Mouse (Mus musculus): ENCODE measurements around the gene Havcr2.
A peak's percentile ranks its signal among the peaks of the same experiment; 100 is the strongest.
"Not testable (repeated sequence)": the region's sequence is repeated elsewhere in the genome, so short reads cannot be mapped to it uniquely, and the experiment has no call there.

The Havcr2 gene

GRCm38 (mm10) chr11:46454453-46455045 lies at the start of gene Havcr2:
Havcr2 (plus strand) TSS chr11:46454935.
- peak; percentile 2 to 14 for DNase-seq (ENCODE audit: low spot score in 2 of 2)

GRCm38 (mm10) chr11:46404986-46405385 lies 49.7 kb upstream of the Havcr2 start:
- DNase-seq (ENCODE audit: low spot score in 2 of 2) = no peak

- no peak for DNase-seq (ENCODE audit: low spot score in 2 of 2)
Observed at GRCm38 (mm10) chr11:46406721-46407120, 48.0 kb upstream of the Havcr2 start.

- no peak for DNase-seq (ENCODE audit: low spot score in 2 of 2)
Observed at GRCm38 (mm10) chr11:46410018-46410563, 44.6 kb upstream of the Havcr2 start.

- DNase-seq (ENCODE audit: low spot score in 2 of 2) = no peak
Observed at GRCm38 (mm10) chr11:46418438-46418837, 36.3 kb upstream of the Havcr2 start.

- DNase-seq (ENCODE audit: low spot score in 2 of 2) = no peak
Observed at GRCm38 (mm10) chr11:46418860-46419259, 35.9 kb upstream of the Havcr2 start.

- DNase-seq (ENCODE audit: low spot score in 2 of 2) = no peak
Observed at GRCm38 (mm10) chr11:46421086-46421888, 33.4 kb upstream of the Havcr2 start.

- DNase-seq (ENCODE audit: low spot score in 2 of 2) = not testable (repeated sequence)
Observed at GRCm38 (mm10) chr11:46428131-46428530, 26.6 kb upstream of the Havcr2 start.

- no peak for DNase-seq (ENCODE audit: low spot score in 2 of 2)
Observed at GRCm38 (mm10) chr11:46430123-46430522, 24.6 kb upstream of the Havcr2 start.

GRCm38 (mm10) chr11:46431129-46431528 lies 23.6 kb upstream of the Havcr2 start:
- peak; percentile 18 to 51 for DNase-seq (ENCODE audit: low spot score in 2 of 2)

- no peak for DNase-seq (ENCODE audit: low spot score in 2 of 2)
Observed at GRCm38 (mm10) chr11:46435363-46435762, 19.4 kb upstream of the Havcr2 start.

GRCm38 (mm10) chr11:46436760-46437458 lies 17.8 kb upstream of the Havcr2 start, which contains the start of gene Med7:
Med7 (plus strand) TSS chr11:46436925.
- peak; percentile 96 to 97 for DNase-seq (ENCODE audit: low spot score in 2 of 2)

GRCm38 (mm10) chr11:46437459-46438000 lies 17.2 kb upstream of the Havcr2 start:
- no peak for DNase-seq (ENCODE audit: low spot score in 2 of 2)

- DNase-seq (ENCODE audit: low spot score in 2 of 2) = no peak
Observed at GRCm38 (mm10) chr11:46439005-46439543, 15.7 kb upstream of the Havcr2 start.

- no peak for DNase-seq (ENCODE audit: low spot score in 2 of 2)
Observed at GRCm38 (mm10) chr11:46441774-46442173, 13.0 kb upstream of the Havcr2 start.

- DNase-seq (ENCODE audit: low spot score in 2 of 2) = no peak
Observed at GRCm38 (mm10) chr11:46443152-46443551, 11.6 kb upstream of the Havcr2 start.

GRCm38 (mm10) chr11:46443979-46444378 lies 10.8 kb upstream of the Havcr2 start:
- no peak for DNase-seq (ENCODE audit: low spot score in 2 of 2)

- DNase-seq (ENCODE audit: low spot score in 2 of 2) = no peak
Observed at GRCm38 (mm10) chr11:46446150-46446549, 8.6 kb upstream of the Havcr2 start.

- no peak for DNase-seq (ENCODE audit: low spot score in 2 of 2)
Observed at GRCm38 (mm10) chr11:46447644-46448484, 6.9 kb upstream of the Havcr2 start.

- DNase-seq (ENCODE audit: low spot score in 2 of 2) = peak; percentile 17 to 35
Observed at GRCm38 (mm10) chr11:46449461-46450080, 5.2 kb upstream of the Havcr2 start.
